Mouse (Mus musculus): Measurements from ENCODE around the gene Pkig.

Pkig gene

DNA sequence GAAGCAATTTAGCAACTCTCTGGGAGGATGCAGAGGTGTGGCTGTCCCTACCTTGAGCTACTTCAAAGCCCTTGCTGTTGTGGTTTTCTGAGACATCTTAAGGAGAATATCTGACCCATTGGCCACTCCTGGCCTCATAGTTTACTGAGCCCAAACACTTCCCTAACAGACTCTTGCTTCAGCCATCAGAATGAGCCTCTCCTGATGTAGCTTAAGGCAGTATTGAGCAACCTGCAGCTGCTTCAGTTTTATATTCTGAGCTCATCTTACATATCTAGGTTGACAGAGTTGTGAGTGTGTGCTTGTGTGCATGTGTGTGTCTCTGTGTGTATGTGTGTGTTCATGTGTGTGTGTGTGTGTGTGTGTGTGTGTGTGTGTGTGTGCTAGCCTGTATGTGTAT is 108.1 kb downstream of the Pkig start:
- no peak for DNase-seq

- no peak for DNase-seq
Observed at GRCm38 (mm10) chr2:163766890-163767289, 108.7 kb downstream of the Pkig start.

DNA sequence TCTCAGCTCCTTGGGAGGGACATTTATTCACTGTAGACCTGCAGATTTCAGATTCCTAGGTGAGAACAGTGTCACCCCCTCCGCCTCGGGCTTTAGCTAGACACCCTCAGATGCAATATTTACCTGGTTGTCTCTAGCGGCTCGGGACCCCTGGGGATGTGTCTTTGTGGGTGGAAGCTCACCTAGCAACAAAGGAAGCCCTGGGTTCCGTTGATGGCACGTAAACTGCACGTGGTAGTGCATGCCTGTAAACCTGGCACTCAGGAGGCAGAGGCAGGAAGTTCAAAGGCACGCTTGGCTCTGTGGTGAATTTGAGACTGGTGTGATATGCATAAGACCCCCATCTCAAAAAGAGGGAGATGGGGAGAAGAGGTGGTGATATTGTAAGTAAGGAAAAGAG is 112.5 kb downstream of the Pkig start:
- DNase-seq, result no peak

All from retina, postnatal 1 day (tissue).